Mouse (Mus musculus) testis, postnatal 10 days (tissue): ENCODE results near the gene Ahsa1.
"Not testable (repeated sequence)": the region's sequence is repeated elsewhere in the genome, so short reads cannot be mapped to it uniquely, and the experiment has no call there.

Experiments used
- DNase-seq: peaks from one replicate; pipeline ENCODE4 v3.0.0; 2021; ENCODE audit warnings: low spot score

Gene Ahsa1

GRCm38 (mm10) chr12:87266108-87266826 lies at the start of gene Ahsa1, which contains the start of gene Vipas39:
Gene Ahsa1 (plus strand): TSS chr12:87266479.
Gene Vipas39 (minus strand): TSS chr12:87266256.
- peak; percentile 79 for DNase-seq

GRCm38 (mm10) chr12:87217596-87217995 lies 48.7 kb upstream of the Ahsa1 start:
- DNase-seq, result no peak

- DNase-seq, result peak; percentile 51
These were observed 46.9 kb upstream of the Ahsa1 start for GRCm38 (mm10) chr12:87219362-87219761.

GRCm38 (mm10) chr12:87224950-87225349 lies 41.3 kb upstream of the Ahsa1 start:
- no peak for DNase-seq

- DNase-seq, result no peak
These were observed 39.5 kb upstream of the Ahsa1 start for GRCm38 (mm10) chr12:87226801-87227200.

GRCm38 (mm10) chr12:87229633-87230032 lies 36.6 kb upstream of the Ahsa1 start:
- no peak for DNase-seq

GRCm38 (mm10) chr12:87230379-87230895 lies 35.8 kb upstream of the Ahsa1 start:
- DNase-seq, result no peak

- DNase-seq, result no peak
These were observed 29.3 kb upstream of the Ahsa1 start for GRCm38 (mm10) chr12:87236882-87237483.

GRCm38 (mm10) chr12:87238632-87239031 lies 27.6 kb upstream of the Ahsa1 start, which contains the start of gene Noxred1:
Gene Noxred1 (minus strand): TSS chr12:87238732.
- DNase-seq, result no peak

GRCm38 (mm10) chr12:87250161-87250560 lies 16.1 kb upstream of the Ahsa1 start:
- no peak for DNase-seq

- DNase-seq, result no peak
These were observed 12.4 kb upstream of the Ahsa1 start for GRCm38 (mm10) chr12:87253878-87254277.

- DNase-seq, result no peak
These were observed 9.7 kb upstream of the Ahsa1 start for GRCm38 (mm10) chr12:87256629-87257028.

GRCm38 (mm10) chr12:87260562-87260961 lies 5.7 kb upstream of the Ahsa1 start:
- DNase-seq, result no peak

GRCm38 (mm10) chr12:87265444-87265843 lies 835 bp upstream of the Ahsa1 start:
- no peak for DNase-seq

GRCm38 (mm10) chr12:87266827-87267603 lies 736 bp downstream of the Ahsa1 start:
- DNase-seq, result peak; percentile 60

GRCm38 (mm10) chr12:87267682-87268081 lies 1.4 kb downstream of the Ahsa1 start:
- peak; percentile 55 for DNase-seq

GRCm38 (mm10) chr12:87274853-87275831 lies 8.9 kb downstream of the Ahsa1 start:
- DNase-seq, result no peak

- DNase-seq, result not testable (repeated sequence)
These were observed 11.0 kb downstream of the Ahsa1 start for GRCm38 (mm10) chr12:87277251-87277650.

- DNase-seq, result peak; percentile 57
These were observed 11.9 kb downstream of the Ahsa1 start for GRCm38 (mm10) chr12:87278118-87278730.

- no peak for DNase-seq
These were observed 13.1 kb downstream of the Ahsa1 start for GRCm38 (mm10) chr12:87279350-87279749.

- DNase-seq, result no peak
These were observed 13.6 kb downstream of the Ahsa1 start for GRCm38 (mm10) chr12:87279879-87280278.
